In the genomic region with DNA sequence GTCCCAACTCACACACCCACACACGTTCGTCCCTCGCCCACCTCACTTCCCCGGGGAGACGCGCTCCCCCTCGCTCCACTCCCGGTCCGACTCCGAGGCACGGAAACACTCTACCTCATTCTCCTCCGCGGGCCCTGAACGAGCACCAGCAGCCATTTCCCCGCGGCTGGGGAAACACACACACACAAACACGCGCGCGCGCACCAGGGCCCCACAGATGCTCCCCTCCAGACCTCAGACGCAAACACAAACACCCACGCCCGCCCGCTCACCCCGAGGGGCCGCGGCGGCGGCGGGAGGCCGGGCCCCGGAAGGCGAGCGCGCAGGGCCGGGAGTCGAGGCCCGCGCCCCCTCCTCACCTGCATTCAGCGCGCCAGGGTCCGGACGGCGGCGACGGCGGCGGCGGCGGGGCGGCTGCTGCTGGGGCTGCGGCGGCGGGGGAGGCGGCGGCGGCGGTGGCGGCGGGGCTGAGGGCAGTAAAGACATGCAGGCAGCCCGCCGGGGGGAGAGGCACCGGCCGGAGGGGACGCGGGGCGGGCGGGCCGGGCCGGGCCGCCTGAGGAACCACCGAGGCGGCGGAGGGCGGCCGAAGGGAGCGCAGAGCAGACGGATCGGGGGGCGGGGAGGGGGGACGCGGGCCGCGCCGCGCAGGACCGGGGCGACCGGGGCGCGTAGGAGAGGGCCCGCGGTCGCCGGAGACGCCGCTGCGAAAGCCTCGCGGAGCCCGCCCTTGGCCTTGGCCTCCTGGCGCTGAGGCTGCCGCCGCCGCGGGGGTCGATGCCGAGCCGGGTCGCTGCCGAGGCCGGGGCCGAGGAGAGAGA, we compare ENCODE assay signal across 8 mouse cellular contexts. TPM values are rescaled to one million over a fixed set of nuclear protein-coding genes. Genes with fewer than 3 reads are reported as not detected.
DNase-seq lines count a peak whose midpoint lies in the region; ATAC-seq lines count a peak whose summit lies in the region.

No protein-coding gene starts in this region.

- peak; percentile 67 for ATAC-seq in hindbrain, embryonic 16.5 days

- peak; percentile 68 for DNase-seq in R1 (ENCODE audit: low read depth, low spot score)
- DNase-seq in cerebellum, postnatal 14 days = peak; percentile 69 to 72
- DNase-seq in gastrocnemius, adult 18-20 months (ENCODE audit: low spot score) = peak; percentile 33
- peak; percentile 54 for DNase-seq in left cerebral cortex, adult 11 months (ENCODE audit: low spot score)
- DNase-seq in lung, postnatal 25 days (ENCODE audit: low spot score) = peak; percentile 45
- DNase-seq in retina, embryonic 14.5 days (ENCODE audit: low spot score) = peak; percentile 64
- peak; percentile 76 to 82 for DNase-seq in thymus, postnatal 36 days

- H3K27me3 ChIP-seq in hindbrain, embryonic 16.5 days (replicated peaks; ENCODE audit: control insufficient read depth, insufficient read depth, low read length) = no peaks in the 10 kb centered on the region

- peaks cover 7% of the 10 kb centered on the region for H3K4me1 ChIP-seq in hindbrain, embryonic 16.5 days (ENCODE audit: control insufficient read depth, insufficient read depth, low read depth, low read length)

- H3K4me3 ChIP-seq in hindbrain, embryonic 16.5 days (ENCODE audit: low read length) = peak overlapping the region; percentile 97

- peak overlapping the region; percentile 99 for H3K27ac ChIP-seq in hindbrain, embryonic 16.5 days (ENCODE audit: low read depth, low read length)

- no peaks in the 10 kb centered on the region for H3K36me3 ChIP-seq in hindbrain, embryonic 16.5 days (ENCODE audit: control insufficient read depth, insufficient read depth, low read length)

- WGBS in hindbrain, embryonic 16.5 days = under 1% methylated on average over 60 of the region's 114 CpGs

- H3K4me2 ChIP-seq in hindbrain, embryonic 16.5 days (ENCODE audit: low read length) = peak overlapping the region; percentile 73

- no peaks in the 10 kb centered on the region; the same call in 1 of the 2 replicates for H3K9me3 ChIP-seq in hindbrain, embryonic 16.5 days (ENCODE audit: control insufficient read depth, low read length)

- peak overlapping the region; percentile 100 for H3K9ac ChIP-seq in hindbrain, embryonic 16.5 days (ENCODE audit: low read depth, low read length)

RNA-seq across cellular contexts. Expression of a gene that starts 2.2 kb away (rescaled TPM):
- 10 to 100 TPM; 24.5 to 27.8 TPM for total RNA-seq in gastrocnemius, adult 18-20 months (2021)
- 11.8 and 12.4 TPM in 2 replicates for polyA plus RNA-seq in hindbrain, embryonic 16.5 days (2015; fragmentation: Nextera tagmentation; extraction: Ambion mirVana)

RNA-seq across cellular contexts. Expression of a gene that starts 47.5 kb away (rescaled TPM):
- 10 to 100 TPM; 20.7 to 24.9 TPM for total RNA-seq in gastrocnemius, adult 18-20 months (2021)
- polyA plus RNA-seq in hindbrain, embryonic 16.5 days (2015; fragmentation: Nextera tagmentation; extraction: Ambion mirVana) = 14.2 and 16.3 TPM in 2 replicates

Comparison
In these comparisons a context has a peak if more than half of its experiments do, and no peak if none do; other contexts are left out.
1. Peak in every context shown above with its lines: DNase-seq, ATAC-seq, H3K4me3 ChIP-seq and H3K27ac ChIP-seq.